ENCODE assay signal across 16 mouse cellular contexts in genomic region chr4:82573291-82573605, GRCm38 (mm10).
DNase-seq lines count a peak whose midpoint lies in the region; ATAC-seq and TF ChIP-seq lines count a peak whose summit lies in the region.
"Had no signal": no experiment of that assay in that cellular context is flagged by ENCODE, and none has a peak within 500 bp of the region (broad histone marks: within the 10 kb centered on the region; RNA-seq: fewer than 3 reads in every experiment).

No protein-coding gene starts in this region.

- peaks cover 9% of the 10 kb centered on the region for H3K4me1 ChIP-seq in forebrain, embryonic 14.5 days (ENCODE audit: control insufficient read depth, insufficient read depth, low read length)
- H3K4me1 ChIP-seq in forebrain, embryonic 10.5 days, result 0 out of 2 replicates have a peak, but pooled peaks cover 3% of the 10 kb centered on the region
- H3K4me1 ChIP-seq in heart, embryonic 15.5 days (replicated peaks), result peaks cover 17% of the 10 kb centered on the region
- 0 out of 2 replicates have a peak, but pooled peaks cover 7% of the 10 kb centered on the region for H3K4me1 ChIP-seq in lung, embryonic 15.5 days
- H3K4me1 ChIP-seq in lung, adult 2 months (ENCODE audit: control insufficient read depth, insufficient read depth, low read length), result no peaks in the 10 kb centered on the region
- no peaks in the 10 kb centered on the region for H3K4me1 ChIP-seq in midbrain, postnatal 0 days (ENCODE audit: insufficient read depth, low read length)
- H3K4me1 ChIP-seq: megakaryocyte, embryonic 14.5 days had no signal

- no peaks in the 10 kb centered on the region for H3K27me3 ChIP-seq in forebrain, embryonic 14.5 days (replicated peaks; ENCODE audit: control insufficient read depth, insufficient read depth, low read length)
- no peaks in the 10 kb centered on the region for H3K27me3 ChIP-seq in forebrain, embryonic 10.5 days (ENCODE audit: poor library complexity, severe bottlenecking)
- no peaks in the 10 kb centered on the region for H3K27me3 ChIP-seq in heart, embryonic 15.5 days
- H3K27me3 ChIP-seq in lung, embryonic 15.5 days, result no peaks in the 10 kb centered on the region
- H3K27me3 ChIP-seq in midbrain, postnatal 0 days (ENCODE audit: insufficient read depth, low read length), result no peaks in the 10 kb centered on the region
- H3K27me3 ChIP-seq: megakaryocyte, embryonic 14.5 days had no signal

- H3K27ac ChIP-seq in forebrain, embryonic 14.5 days (ENCODE audit: low read depth, low read length), result no peak overlapping the region; the same call in 1 of the 2 replicates
- no peak overlapping the region for H3K27ac ChIP-seq in forebrain, embryonic 10.5 days
- H3K27ac ChIP-seq in heart, embryonic 15.5 days, result peak overlapping the region; percentile 72
- 0 out of 2 replicates have a peak overlapping the region, but pooled peaks have one; percentile 3 for H3K27ac ChIP-seq in lung, embryonic 15.5 days
- H3K27ac ChIP-seq in midbrain, postnatal 0 days (ENCODE audit: low read depth, low read length), result no peak overlapping the region; the same call in 1 of the 2 replicates

- H3K9me3 ChIP-seq in forebrain, embryonic 14.5 days (replicated peaks; ENCODE audit: control insufficient read depth, low read length), result no peaks in the 10 kb centered on the region
- no peaks in the 10 kb centered on the region for H3K9me3 ChIP-seq in forebrain, embryonic 10.5 days
- H3K9me3 ChIP-seq in heart, embryonic 15.5 days (replicated peaks), result no peaks in the 10 kb centered on the region
- no peaks in the 10 kb centered on the region for H3K9me3 ChIP-seq in lung, embryonic 15.5 days
- no peaks in the 10 kb centered on the region for H3K9me3 ChIP-seq in midbrain, postnatal 0 days (ENCODE audit: low read length)

- no peak overlapping the region for H3K4me3 ChIP-seq in forebrain, embryonic 14.5 days (ENCODE audit: low read depth, low read length)
- H3K4me3 ChIP-seq in forebrain, embryonic 10.5 days, result no peak overlapping the region
- H3K4me3 ChIP-seq in heart, embryonic 15.5 days, result no peak overlapping the region
- no peak overlapping the region for H3K4me3 ChIP-seq in lung, embryonic 15.5 days
- no peak overlapping the region for H3K4me3 ChIP-seq in lung, adult 2 months (replicated peaks; ENCODE audit: extremely low read depth, low read depth, low read length)
- H3K4me3 ChIP-seq in midbrain, postnatal 0 days (ENCODE audit: low read depth, low read length), result no peak overlapping the region
- H3K4me3 ChIP-seq: erythroblast, embryonic 14.5 days; megakaryocyte, embryonic 14.5 days had no signal

- peak overlapping the region; percentile 23; the same call in 1 of the 2 replicates for H3K4me2 ChIP-seq in forebrain, embryonic 14.5 days (ENCODE audit: low read length)
- H3K4me2 ChIP-seq in heart, embryonic 15.5 days, result peak overlapping the region; percentile 20; the same call in 1 of the 2 replicates
- H3K4me2 ChIP-seq in lung, embryonic 15.5 days, result no peak overlapping the region
- H3K4me2 ChIP-seq in midbrain, postnatal 0 days (ENCODE audit: low read depth, low read length, poor library complexity, severe bottlenecking), result 0 out of 2 replicates have a peak overlapping the region, but pooled peaks have one; percentile 12

- no peak for DNase-seq in forebrain, embryonic 14.5 days (ENCODE audit: low spot score)
- DNase-seq in forebrain, embryonic 10.5 days (ENCODE audit: extremely low spot score, low spot score), result no peak
- DNase-seq in heart, postnatal 10 days, result no peak
- no peak for DNase-seq in lung, adult 2 months
- no peak for DNase-seq in midbrain, postnatal 0 days (ENCODE audit: low spot score)
- DNase-seq in thymus, postnatal 25 days, result no peak
- DNase-seq: cerebellum, adult 9-11 months; kidney, adult 18-20 months; kidney, postnatal 25 days; thymus, postnatal 36 days had no signal

- H3K36me3 ChIP-seq in forebrain, embryonic 14.5 days (ENCODE audit: control insufficient read depth, insufficient read depth, low read length), result no peaks in the 10 kb centered on the region
- no peaks in the 10 kb centered on the region for H3K36me3 ChIP-seq in forebrain, embryonic 10.5 days (replicated peaks)
- no peaks in the 10 kb centered on the region for H3K36me3 ChIP-seq in heart, embryonic 15.5 days
- H3K36me3 ChIP-seq in lung, embryonic 15.5 days, result no peaks in the 10 kb centered on the region
- no peaks in the 10 kb centered on the region for H3K36me3 ChIP-seq in midbrain, postnatal 0 days (ENCODE audit: insufficient read depth, low read length)

- ATAC-seq in forebrain, embryonic 14.5 days, result peak; percentile 57; the same call in 1 of the 2 replicates
- ATAC-seq in heart, embryonic 15.5 days (replicated peaks; ENCODE audit: insufficient number of reproducible peaks, insufficient read depth, low FRiP score, low read depth), result no peak; the same call in 1 of the 2 replicates
- no peak for ATAC-seq in lung, embryonic 15.5 days (ENCODE audit: borderline replicate concordance, extremely low read depth, low FRiP score, low TSS enrichment)
- ATAC-seq in midbrain, postnatal 0 days (ENCODE audit: low FRiP score), result no peak
- ATAC-seq: activated CD4-positive, CD25-positive, alpha-beta regulatory T cell, adult 4 months; lung, postnatal 0 days had no signal

- WGBS in forebrain, embryonic 14.5 days, result 64% methylated on average over 7 of the region's 7 CpGs
- WGBS in forebrain, embryonic 10.5 days, result 86% methylated on average over 7 of the region's 7 CpGs
- 38% methylated on average over 7 of the region's 7 CpGs for WGBS in heart, embryonic 15.5 days
- 65% methylated on average over 7 of the region's 7 CpGs for WGBS in lung, embryonic 15.5 days
- 78% methylated on average over 7 of the region's 7 CpGs for WGBS in lung, adult 2 months
- 59% methylated on average over 7 of the region's 7 CpGs for WGBS in midbrain, postnatal 0 days

- intact Hi-C loops in heart, postnatal 10 days (cut with DNase I), result no loop called here

- TF ChIP-seq POLR2A in lung, adult 2 months (IDR thresholded peaks at IDR 0.05; ENCODE audit: borderline replicate concordance, extremely low read depth, low read depth, low read length), result no peak

- TF ChIP-seq CTCF in lung, adult 2 months (IDR thresholded peaks at IDR 0.05; ENCODE audit: insufficient read depth, low read length), result no peak
- no peak for TF ChIP-seq CTCF in midbrain, postnatal 0 days (IDR thresholded peaks at IDR 0.05)

- no peak overlapping the region for H3K9ac ChIP-seq in forebrain, embryonic 14.5 days (ENCODE audit: low read length)
- no peak overlapping the region for H3K9ac ChIP-seq in heart, embryonic 15.5 days
- H3K9ac ChIP-seq in lung, embryonic 15.5 days, result no peak overlapping the region
- no peak overlapping the region for H3K9ac ChIP-seq in midbrain, postnatal 0 days (replicated peaks; ENCODE audit: low read length, poor library complexity, severe bottlenecking)

Comparison
In these comparisons a context has a peak if more than half of its experiments do, and no peak if none do; other contexts are left out.
1. H3K27ac ChIP-seq: peak in heart, embryonic 15.5 days (single experiment) and lung, embryonic 15.5 days (single experiment); none in forebrain, embryonic 14.5 days (single experiment), forebrain, embryonic 10.5 days (single experiment) and midbrain, postnatal 0 days (single experiment).